Mouse (Mus musculus): ENCODE results near the gene Limd1. TPM values are rescaled to one million over a fixed set of nuclear protein-coding genes. Genes with fewer than 3 reads are reported as not detected.

The Limd1 gene
- polyA plus RNA-seq, 1 experiment from 2014 or later = 50.2 TPM

- 93% methylated on average over 3 of the region's 3 CpGs for WGBS
- H3K27ac ChIP-seq = no peak overlapping the region
- peaks cover 44% of the 10 kb centered on the region for H3K36me3 ChIP-seq
- no peak overlapping the region for H3K4me2 ChIP-seq
- peaks cover 53% of the 10 kb centered on the region for H3K4me1 ChIP-seq
- no peaks in the 10 kb centered on the region for H3K27me3 ChIP-seq
- no peak overlapping the region for H3K4me3 ChIP-seq
- ATAC-seq (ENCODE audit: insufficient number of reproducible peaks, insufficient read depth, low FRiP score, low TSS enrichment, low read depth) = no peak
- H3K9me3 ChIP-seq = no peaks in the 10 kb centered on the region
- H3K9ac ChIP-seq = no peak overlapping the region
Measured at GRCm38 (mm10) chr9:123484830-123485229, 6.3 kb downstream of the Limd1 start.

GRCm38 (mm10) chr9:123485561-123485960 is 7.1 kb downstream of the Limd1 start:
- WGBS = 83% methylated on average over 4 of the region's 4 CpGs
- peaks cover 44% of the 10 kb centered on the region for H3K36me3 ChIP-seq

GRCm38 (mm10) chr9:123486635-123487034 is 8.1 kb downstream of the Limd1 start:
- 59% methylated on average over 3 of the region's 3 CpGs for WGBS
- Histone ChIP-seq H3K36me3 (peaks cover 43% of the 10 kb centered on the region), H3K4me2 (0 out of 2 replicates have a peak overlapping the region, but pooled peaks have one; percentile 5), H3K9me3 (no peaks in the 10 kb centered on the region), H3K27me3 (no peaks in the 10 kb centered on the region), H3K27ac (no peak overlapping the region), H3K9ac (no peak overlapping the region), H3K4me3 (no peak overlapping the region), H3K4me1 (peaks cover 50% of the 10 kb centered on the region)
- no peak for ATAC-seq (ENCODE audit: insufficient number of reproducible peaks, insufficient read depth, low FRiP score, low TSS enrichment, low read depth)

More at GRCm38 (mm10) chr9:123485561-123485960, 7.1 kb downstream of the Limd1 start:
- ATAC-seq (ENCODE audit: insufficient number of reproducible peaks, insufficient read depth, low FRiP score, low TSS enrichment, low read depth) = no peak
- Histone ChIP-seq H3K9me3 (no peaks in the 10 kb centered on the region), H3K4me2 (no peak overlapping the region), H3K9ac (no peak overlapping the region), H3K4me1 (peaks cover 53% of the 10 kb centered on the region), H3K27ac (no peak overlapping the region), H3K4me3 (no peak overlapping the region), H3K27me3 (no peaks in the 10 kb centered on the region)

- Histone ChIP-seq H3K4me2 (no peak overlapping the region), H3K9ac (no peak overlapping the region), H3K4me3 (no peak overlapping the region), H3K27me3 (no peaks in the 10 kb centered on the region), H3K9me3 (no peaks in the 10 kb centered on the region), H3K4me1 (peaks cover 40% of the 10 kb centered on the region), H3K27ac (no peak overlapping the region), H3K36me3 (peaks cover 25% of the 10 kb centered on the region)
- ATAC-seq (ENCODE audit: insufficient number of reproducible peaks, insufficient read depth, low FRiP score, low TSS enrichment, low read depth) = no peak
- 80% methylated on average over 2 of the region's 2 CpGs for WGBS
Measured at GRCm38 (mm10) chr9:123489073-123489472, 10.6 kb downstream of the Limd1 start.

- H3K27me3 ChIP-seq = no peaks in the 10 kb centered on the region
- H3K4me1 ChIP-seq = peaks cover 40% of the 10 kb centered on the region
- ATAC-seq (ENCODE audit: insufficient number of reproducible peaks, insufficient read depth, low FRiP score, low TSS enrichment, low read depth) = no peak
Measured at GRCm38 (mm10) chr9:123489727-123490343, 11.3 kb downstream of the Limd1 start.

GRCm38 (mm10) chr9:123490930-123491329 is 12.4 kb downstream of the Limd1 start:
- Histone ChIP-seq H3K27me3 (no peaks in the 10 kb centered on the region), H3K9me3 (no peaks in the 10 kb centered on the region), H3K4me2 (no peak overlapping the region), H3K27ac (peak overlapping the region; percentile 28; the same call in 1 of the 2 replicates), H3K9ac (no peak overlapping the region), H3K4me1 (peaks cover 46% of the 10 kb centered on the region), H3K4me3 (no peak overlapping the region), H3K36me3 (peaks cover 16% of the 10 kb centered on the region; the same call in 1 of the 2 replicates)
- ATAC-seq (ENCODE audit: insufficient number of reproducible peaks, insufficient read depth, low FRiP score, low TSS enrichment, low read depth) = no peak
- WGBS = 65% methylated on average over 5 of the region's 5 CpGs

More at GRCm38 (mm10) chr9:123489727-123490343, 11.3 kb downstream of the Limd1 start:
- H3K9ac ChIP-seq = no peak overlapping the region
- H3K27ac ChIP-seq = no peak overlapping the region
- WGBS = 57% methylated on average over 9 of the region's 9 CpGs
- no peak overlapping the region for H3K4me2 ChIP-seq
- H3K4me3 ChIP-seq = no peak overlapping the region
- peaks cover 18% of the 10 kb centered on the region for H3K36me3 ChIP-seq
- no peaks in the 10 kb centered on the region for H3K9me3 ChIP-seq

- H3K27me3 ChIP-seq = no peaks in the 10 kb centered on the region
- peak; percentile 77; the same call in 1 of the 2 replicates for ATAC-seq (ENCODE audit: insufficient number of reproducible peaks, insufficient read depth, low FRiP score, low TSS enrichment, low read depth)
- no peak overlapping the region for H3K9ac ChIP-seq
- peaks cover 48% of the 10 kb centered on the region for H3K4me1 ChIP-seq
- H3K4me3 ChIP-seq = no peak overlapping the region
- peak overlapping the region; percentile 60; the same call in 1 of the 2 replicates for H3K27ac ChIP-seq
- no peaks in the 10 kb centered on the region for H3K9me3 ChIP-seq
- H3K4me2 ChIP-seq = no peak overlapping the region; the same call in 1 of the 2 replicates
- 0 out of 2 replicates have a peak, but pooled peaks cover 11% of the 10 kb centered on the region for H3K36me3 ChIP-seq
- WGBS = 64% methylated on average over 9 of the region's 9 CpGs
Measured at GRCm38 (mm10) chr9:123491917-123492585, 13.5 kb downstream of the Limd1 start.

- Histone ChIP-seq H3K4me3 (no peak overlapping the region; the same call in 1 of the 2 replicates), H3K4me1 (peaks cover 27% of the 10 kb centered on the region), H3K27ac (no peak overlapping the region), H3K4me2 (peak overlapping the region; percentile 44), H3K36me3 (peaks cover 17% of the 10 kb centered on the region), H3K27me3 (no peaks in the 10 kb centered on the region), H3K9ac (no peak overlapping the region; the same call in 1 of the 2 replicates), H3K9me3 (no peaks in the 10 kb centered on the region)
- no peak for ATAC-seq (ENCODE audit: insufficient number of reproducible peaks, insufficient read depth, low FRiP score, low TSS enrichment, low read depth)
- 2% methylated on average over 13 of the region's 13 CpGs for WGBS
Measured at GRCm38 (mm10) chr9:123496665-123497064, 18.2 kb downstream of the Limd1 start.

- no peaks in the 10 kb centered on the region for H3K27me3 ChIP-seq
- peaks cover 16% of the 10 kb centered on the region for H3K4me1 ChIP-seq
- no peak overlapping the region for H3K4me3 ChIP-seq
- no peak for ATAC-seq (ENCODE audit: insufficient number of reproducible peaks, insufficient read depth, low FRiP score, low TSS enrichment, low read depth)
- H3K36me3 ChIP-seq = peaks cover 25% of the 10 kb centered on the region
- H3K4me2 ChIP-seq = no peak overlapping the region
- H3K9me3 ChIP-seq = no peaks in the 10 kb centered on the region
- H3K9ac ChIP-seq = no peak overlapping the region
- 88% methylated on average over 5 of the region's 5 CpGs for WGBS
- H3K27ac ChIP-seq = no peak overlapping the region
Measured at GRCm38 (mm10) chr9:123497906-123498305, 19.4 kb downstream of the Limd1 start.

- Histone ChIP-seq H3K36me3 (peaks cover 27% of the 10 kb centered on the region), H3K27ac (no peak overlapping the region), H3K4me3 (no peak overlapping the region), H3K9me3 (no peaks in the 10 kb centered on the region), H3K4me1 (peaks cover 14% of the 10 kb centered on the region), H3K9ac (no peak overlapping the region), H3K4me2 (no peak overlapping the region), H3K27me3 (no peaks in the 10 kb centered on the region)
- WGBS = 85% methylated on average over 4 of the region's 4 CpGs
- ATAC-seq (ENCODE audit: insufficient number of reproducible peaks, insufficient read depth, low FRiP score, low TSS enrichment, low read depth) = no peak
Measured at GRCm38 (mm10) chr9:123500480-123500879, 22.0 kb downstream of the Limd1 start.

GRCm38 (mm10) chr9:123503171-123503834 is 24.8 kb downstream of the Limd1 start:
- no peaks in the 10 kb centered on the region for H3K9me3 ChIP-seq
- no peak overlapping the region for H3K4me2 ChIP-seq
- H3K36me3 ChIP-seq = peaks cover 27% of the 10 kb centered on the region
- H3K27me3 ChIP-seq = no peaks in the 10 kb centered on the region
- no peak overlapping the region for H3K4me3 ChIP-seq
- H3K9ac ChIP-seq = 0 out of 2 replicates have a peak overlapping the region, but pooled peaks have one; percentile 23
- H3K27ac ChIP-seq = no peak overlapping the region
- no peak for ATAC-seq (ENCODE audit: insufficient number of reproducible peaks, insufficient read depth, low FRiP score, low TSS enrichment, low read depth)
- H3K4me1 ChIP-seq = no peaks in the 10 kb centered on the region
- 85% methylated on average over 5 of the region's 5 CpGs for WGBS
